Mouse (Mus musculus): ENCODE results near the gene Tmem218. TPM values are rescaled to one million over a fixed set of nuclear protein-coding genes. Genes with fewer than 3 reads are reported as not detected.

Gene Tmem218
- total RNA-seq, 2 experiments from 2014 or later, result 1.9 to 2.0 TPM

Other genes starting within 250 kb of the Tmem218 start
- gene Pknox2, start 60.8 kb upstream of the Tmem218 start, total RNA-seq (2014; fragmentation: Nextera tagmentation), result not detected in 2 replicates
- gene Pknox2, start 60.8 kb upstream of the Tmem218 start, total RNA-seq (2017), result not detected in 2 replicates
- gene Slc37a2, start 47.5 kb downstream of the Tmem218 start, total RNA-seq (2014; fragmentation: Nextera tagmentation), result 0.81 TPM in 1 of 2 replicates, not detected in the other
- gene Slc37a2, start 47.5 kb downstream of the Tmem218 start, total RNA-seq (2017), result 0.34 and 0.52 TPM in 2 replicates
- gene Ccdc15, start 140.2 kb downstream of the Tmem218 start, total RNA-seq (2014; fragmentation: Nextera tagmentation), result 13.3 and 16.7 TPM in 2 replicates
- 11.7 and 14.5 TPM in 2 replicates for gene Ccdc15, start 140.2 kb downstream of the Tmem218 start, total RNA-seq (2017)
- gene Hepacam, start 159.1 kb downstream of the Tmem218 start, total RNA-seq (2014; fragmentation: Nextera tagmentation), result not detected in 2 replicates
- gene Hepacam, start 159.1 kb downstream of the Tmem218 start, total RNA-seq (2017), result not detected in 2 replicates
- 0.30 TPM in 1 of 2 replicates, not detected in the other for gene Robo4, start 193.7 kb downstream of the Tmem218 start, total RNA-seq (2014; fragmentation: Nextera tagmentation)
- 0.04 TPM in 1 of 2 replicates, not detected in the other for gene Robo4, start 193.7 kb downstream of the Tmem218 start, total RNA-seq (2017)
- 0.95 TPM in 1 of 2 replicates, not detected in the other for gene Robo3, start 225.0 kb downstream of the Tmem218 start, total RNA-seq (2014; fragmentation: Nextera tagmentation)
- gene Robo3, start 225.0 kb downstream of the Tmem218 start, total RNA-seq (2017), result 0.13 and 2.2 TPM in 2 replicates